Mouse (Mus musculus) frontal cortex, postnatal 25 days (tissue): ENCODE data around the gene Rpsa.
A peak's percentile ranks its signal among the peaks of the same experiment; 100 is the strongest.

ENCODE experiments used
- DNase-seq, 2 experiments: peaks; one replicate each; pipeline ENCODE4 v3.0.0; 2022; ENCODE audit warnings: low spot score in 2 of 2

Gene Rpsa

GRCm38 (mm10) chr9:120167826-120168225 is 40.3 kb downstream of the Rpsa start:
- DNase-seq, result no peak

- DNase-seq, result peak; percentile 53 to 68
Observed at GRCm38 (mm10) chr9:120171295-120171694, 43.8 kb downstream of the Rpsa start.

- peak; percentile 28 to 29 for DNase-seq
Observed at GRCm38 (mm10) chr9:120174436-120175137, 47.1 kb downstream of the Rpsa start.

GRCm38 (mm10) chr9:120178813-120179212 is 51.3 kb downstream of the Rpsa start:
- DNase-seq, result no peak
